Mouse (Mus musculus) CH12.LX (cell line): ENCODE data around the gene Rras.

Experiments
- CTCF ChIP-seq, 2 experiments: IDR thresholded peaks in 1 of 2; conservative IDR thresholded peaks in 1 of 2; 2 replicates each; pipeline ENCODE4 v1.5.1; 2011 to 2012; ENCODE audit warnings: low read depth in 2 of 2, low read length in 2 of 2, improper control_type of control experiment in 1 of 2, inconsistent platforms in 1 of 2, mild to moderate bottlenecking in 1 of 2, moderate library complexity in 1 of 2
- EP300 ChIP-seq: IDR thresholded peaks from 2 replicates; pipeline ENCODE4 v1.6.1; 2011; ENCODE audit warnings: low read length, improper control_type of control experiment
- POLR2A ChIP-seq: IDR thresholded peaks from 2 replicates; pipeline ENCODE4 v1.6.1; 2011; ENCODE audit warnings: low read depth, mild to moderate bottlenecking, improper control_type of control experiment, low read length
- SIN3A ChIP-seq: IDR thresholded peaks from 2 replicates; pipeline ENCODE4 v1.6.1; 2012; ENCODE audit warnings: low read length, improper control_type of control experiment, inconsistent platforms

DNA sequence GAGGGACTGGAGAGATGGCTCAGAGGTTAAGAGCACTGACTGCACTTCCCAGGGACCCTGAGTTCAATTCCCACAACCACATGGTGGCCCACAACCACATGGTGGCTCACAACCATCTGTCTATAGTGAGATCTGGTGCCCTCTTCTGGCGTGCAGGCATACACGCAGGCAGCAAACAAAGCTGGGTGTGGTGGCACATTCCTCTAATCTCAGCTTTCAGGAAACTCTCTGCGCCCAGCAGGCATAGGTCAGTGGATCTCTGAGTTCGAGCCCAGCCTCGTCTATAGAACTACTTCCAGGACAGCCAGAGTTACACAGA lies 50.2 kb downstream of the Rras start:
- TF ChIP-seq SIN3A (no peak), CTCF (conservative IDR thresholded peaks at IDR 0.05 in 1 of 2, IDR thresholded peaks at IDR 0.05 in 1 of 2; ENCODE audit: low read depth in 2 of 2, low read length in 2 of 2) (peak in 1 of 2 experiments; percentile 91; a peak in 3 of 4 replicates), EP300 (no peak), POLR2A (no peak)
